Mouse (Mus musculus) neural tube, embryonic 13.5 days (tissue): Measurements from ENCODE around the gene Gm8104. TPM values are rescaled to one million over a fixed set of nuclear protein-coding genes. Genes with fewer than 3 reads are reported as not detected.
"Not testable (repeated sequence)": the region's sequence is repeated elsewhere in the genome, so short reads cannot be mapped to it uniquely, and the experiment has no call there.

Source experiments
- ATAC-seq: fragments of 200-750 bp; cut with Nextera tagmentation; 2 replicates; pipeline ENCODE4 v1.8.0; 2017; ENCODE audit warnings: low read depth, mild to moderate bottlenecking, moderate TSS enrichment, moderate library complexity
- H3K27ac ChIP-seq: fragments of 300-500 bp; sonication (generic); replicated peaks from 2 replicates; pipeline ENCODE4 v1.5.1; 2015; ENCODE audit warnings: moderate library complexity, mild to moderate bottlenecking, inconsistent platforms
- H3K27me3 ChIP-seq: fragments of 300-500 bp; sonication (generic); 2 replicates; pipeline ENCODE4 v1.6.1; 2015; ENCODE audit warnings: mild to moderate bottlenecking, inconsistent platforms
- H3K36me3 ChIP-seq: fragments of 300-500 bp; sonication (generic); 2 replicates; pipeline ENCODE4 v1.6.1; 2015; ENCODE audit warnings: mild to moderate bottlenecking, inconsistent platforms
- H3K4me1 ChIP-seq: fragments of 300-500 bp; sonication (generic); replicated peaks from 2 replicates; pipeline ENCODE4 v1.6.1; 2015; ENCODE audit warnings: inconsistent platforms
- H3K4me2 ChIP-seq: fragments of 300-500 bp; sonication (generic); 2 replicates; pipeline ENCODE4 v1.6.1; 2015; ENCODE audit warnings: inconsistent platforms, mild to moderate bottlenecking, moderate library complexity
- H3K4me3 ChIP-seq: fragments of 300-500 bp; sonication (generic); 2 replicates; pipeline ENCODE4 v1.5.1; 2015; ENCODE audit warnings: mild to moderate bottlenecking, inconsistent platforms
- H3K9ac ChIP-seq: fragments of 300-500 bp; sonication (generic); 2 replicates; pipeline ENCODE4 v1.6.1; 2015; ENCODE audit warnings: moderate library complexity, mild to moderate bottlenecking, inconsistent platforms
- H3K9me3 ChIP-seq: fragments of 300-500 bp; sonication (generic); 2 replicates; pipeline ENCODE4 v1.6.1; 2016; ENCODE audit warnings: inconsistent platforms
- WGBS: fragments of 180-500 bp; shearing (Covaris S2); methylation state at CpG from one replicate; pipeline ENCODE4 v1.1.7; 2015; 5-methylcytosine and 5-hydroxymethylcytosine counted together
- polyA plus RNA-seq: library from polyadenylated mRNA; unstranded; fragments of >200 nt; fragmentation: Nextera tagmentation; extraction: Ambion mirVana; gene quantifications from 2 replicates; pipeline ENCODE4 v1.2.1, GENCODE M21; 2015

Gm8104 gene
- not detected in 2 replicates for polyA plus RNA-seq

DNA sequence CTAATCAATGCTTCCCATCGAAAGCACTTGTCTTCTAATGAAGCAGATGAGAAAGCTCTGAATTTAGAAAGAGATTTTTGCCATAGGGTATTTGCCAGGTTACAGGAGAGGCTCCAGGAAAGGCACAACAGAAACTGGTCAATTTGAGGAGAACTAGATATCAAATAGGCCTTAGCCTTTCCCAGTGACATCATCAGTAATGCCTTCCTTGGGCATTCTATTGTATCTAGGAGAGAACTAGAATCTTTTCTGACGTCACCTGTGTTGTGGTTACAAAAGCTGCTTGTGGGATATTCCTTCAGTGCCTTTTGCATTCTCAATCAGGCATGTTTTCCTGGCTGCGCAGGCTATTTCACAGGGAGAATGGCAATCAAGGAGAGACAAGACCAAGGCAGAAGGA lies at the start of gene Gm8104:
Gene Gm8104 (plus strand): TSS at position 301 of the 400 bp plus-strand sequence.
- H3K36me3 ChIP-seq, H3K27me3 ChIP-seq, H3K9me3 ChIP-seq, H3K9ac ChIP-seq, H3K4me1 ChIP-seq, H3K4me3 ChIP-seq, H3K4me2 ChIP-seq, ATAC-seq, H3K27ac ChIP-seq: not testable (repeated sequence)
- 77% methylated on average over 3 of the region's 3 CpGs for WGBS

DNA sequence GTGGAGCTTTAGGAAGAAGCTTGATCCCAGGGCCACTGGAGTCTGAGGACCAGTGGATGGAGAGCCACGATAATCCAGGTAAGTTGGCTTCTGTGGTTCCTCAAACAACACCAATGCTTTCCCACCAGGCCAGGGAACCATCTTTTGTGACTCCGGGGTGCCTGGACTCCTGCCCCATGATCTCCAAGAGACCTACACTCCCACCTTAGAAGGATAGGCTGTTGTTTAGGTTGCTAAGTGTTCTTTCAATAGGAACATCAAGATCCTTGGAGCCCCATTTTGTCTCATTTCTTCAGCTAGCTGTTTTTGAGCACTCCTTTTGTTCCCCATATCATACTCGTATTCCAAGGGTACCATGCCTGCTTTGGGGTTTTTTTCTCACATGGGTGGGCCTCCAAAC lies 42.3 kb upstream of the Gm8104 start:
- H3K36me3 ChIP-seq, H3K4me1 ChIP-seq, H3K9me3 ChIP-seq, H3K4me3 ChIP-seq, ATAC-seq, H3K27me3 ChIP-seq, H3K27ac ChIP-seq, H3K9ac ChIP-seq, H3K4me2 ChIP-seq: not testable (repeated sequence)
- WGBS = 78% methylated on average over 3 of the region's 3 CpGs

DNA sequence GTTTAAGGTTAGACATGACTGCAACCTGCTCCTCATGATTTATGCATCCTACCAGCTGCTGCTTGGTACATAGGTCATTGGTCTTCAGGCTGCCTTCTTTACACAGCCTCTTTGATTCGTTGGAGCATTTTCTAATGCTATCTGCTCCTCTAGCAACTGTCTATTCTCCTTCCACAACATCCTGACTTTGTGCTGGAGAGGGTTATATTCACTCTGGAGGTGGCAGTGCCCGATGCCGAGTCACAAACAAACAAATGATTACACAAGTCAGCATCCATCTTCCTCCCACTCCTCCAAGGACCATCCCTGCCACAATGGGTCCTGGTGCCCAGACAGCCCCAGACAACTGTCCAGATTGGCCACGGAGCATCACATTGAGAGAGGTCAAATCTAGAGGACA lies 40.2 kb upstream of the Gm8104 start:
- not testable (repeated sequence) for H3K9ac ChIP-seq, H3K27ac ChIP-seq, H3K4me3 ChIP-seq, H3K4me1 ChIP-seq, H3K4me2 ChIP-seq, H3K27me3 ChIP-seq, ATAC-seq, H3K36me3 ChIP-seq, H3K9me3 ChIP-seq
- WGBS = 73% methylated on average over 4 of the region's 4 CpGs

DNA sequence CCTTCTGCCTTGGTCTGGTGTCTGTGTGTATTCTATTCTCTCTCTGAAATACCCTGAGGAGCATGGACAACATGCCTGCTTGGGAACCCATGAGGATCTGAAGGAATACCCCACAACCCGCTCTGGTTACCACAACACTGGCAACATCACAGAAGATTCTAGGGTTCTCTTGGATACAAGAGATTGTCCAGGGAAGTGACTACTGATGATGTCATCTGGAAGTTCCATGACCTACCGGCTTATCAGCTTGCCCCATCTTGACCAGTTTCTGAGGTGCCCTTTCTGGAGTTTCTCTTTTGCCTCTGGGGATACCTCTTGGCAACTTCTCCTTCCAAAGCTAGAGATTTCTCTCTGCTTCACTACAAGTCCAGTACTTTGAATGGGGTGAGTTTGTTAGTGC lies 23.9 kb upstream of the Gm8104 start, which contains the start of gene Gm8094:
Gene Gm8094 (minus strand): TSS at position 101 of the 400 bp plus-strand sequence.
- not testable (repeated sequence) for H3K9me3 ChIP-seq, ATAC-seq, H3K4me3 ChIP-seq, H3K36me3 ChIP-seq, H3K4me1 ChIP-seq, H3K27me3 ChIP-seq, H3K27ac ChIP-seq, H3K4me2 ChIP-seq, H3K9ac ChIP-seq
- 95% methylated on average over 2 of the region's 2 CpGs for WGBS

DNA sequence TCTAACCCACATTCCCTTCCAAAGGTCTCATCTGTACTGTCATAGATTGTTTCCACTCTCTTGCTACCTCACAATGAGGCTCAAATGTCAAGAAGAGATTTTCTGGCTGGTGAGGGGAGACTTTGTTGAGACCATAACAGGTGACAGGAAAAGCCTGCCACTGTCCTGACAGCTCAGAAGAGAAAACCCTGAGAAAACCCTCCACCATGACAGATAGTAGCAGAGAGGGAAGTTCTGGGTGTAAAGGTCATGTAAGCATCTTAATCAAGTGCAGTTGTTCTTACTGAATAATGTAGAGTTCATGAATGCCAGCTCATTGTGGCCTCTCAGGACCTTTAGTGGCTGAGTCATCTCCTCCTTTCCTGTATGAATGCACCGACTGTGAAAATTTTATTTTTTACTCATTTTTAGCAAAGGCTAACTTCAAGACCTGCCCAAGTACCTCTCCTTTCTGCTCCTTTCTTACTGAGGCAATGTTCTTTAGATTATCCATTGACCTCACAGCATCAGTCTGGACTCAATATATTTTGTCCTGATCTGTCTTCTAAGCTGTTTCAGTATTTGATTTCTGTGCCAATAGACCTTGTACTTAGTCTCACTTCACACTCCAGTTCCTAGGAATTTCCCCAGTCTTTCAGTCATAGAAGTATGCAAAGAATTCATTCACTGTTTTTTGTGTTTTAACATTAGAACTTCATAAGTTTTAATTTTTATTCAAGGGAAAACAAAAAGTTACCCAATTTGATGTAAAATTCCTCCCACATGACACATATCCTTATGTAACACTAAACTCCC lies 15.3 kb upstream of the Gm8104 start:
- not testable (repeated sequence) for H3K27ac ChIP-seq, H3K4me2 ChIP-seq, H3K9ac ChIP-seq, H3K36me3 ChIP-seq, H3K9me3 ChIP-seq, ATAC-seq, H3K4me3 ChIP-seq, H3K27me3 ChIP-seq, H3K4me1 ChIP-seq
- 77% methylated on average over 1 of the region's 1 CpGs for WGBS

DNA sequence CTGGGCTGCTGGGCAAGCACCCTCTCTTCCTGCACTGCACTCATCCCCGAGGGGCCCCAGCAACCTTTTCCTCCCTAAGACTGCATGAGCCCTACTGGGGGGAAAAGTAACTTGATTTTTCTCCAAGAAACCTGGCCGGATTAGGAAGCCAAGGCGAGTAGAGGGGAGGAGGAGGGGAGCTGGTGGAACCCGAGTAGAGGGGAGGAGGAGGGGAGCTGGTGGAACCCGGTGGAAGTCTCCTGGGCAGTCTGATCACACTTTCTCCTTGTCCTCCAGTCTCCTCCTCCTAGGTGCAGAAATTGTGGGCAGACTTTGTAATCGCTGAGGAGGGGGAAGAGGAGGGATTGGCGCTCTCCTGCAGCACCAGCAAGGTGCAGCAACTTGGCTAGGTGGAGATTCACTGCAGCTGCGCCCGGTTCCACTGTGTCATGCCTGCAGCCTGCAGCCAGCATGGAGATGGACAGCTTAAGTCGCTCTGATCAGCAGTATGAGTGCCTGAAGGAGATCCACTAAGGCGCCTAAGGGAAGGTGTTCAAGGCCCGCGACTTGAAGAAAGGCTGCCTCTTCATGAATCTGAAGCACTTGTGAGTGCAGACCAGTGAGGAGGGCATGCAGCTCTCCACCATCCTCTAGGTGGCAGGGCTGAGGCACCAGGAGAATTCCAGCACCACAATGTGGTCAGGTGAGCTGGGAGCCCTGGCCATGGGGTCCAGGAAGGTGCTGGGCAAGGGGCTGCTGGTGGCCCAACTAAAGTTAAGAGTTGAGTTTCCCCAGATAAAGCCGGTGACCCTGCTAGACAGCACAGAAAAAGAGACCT lies 11.1 kb upstream of the Gm8104 start:
- WGBS = 52% methylated on average over 1 of the region's 14 CpGs
- not testable (repeated sequence) for ATAC-seq, H3K4me1 ChIP-seq, H3K9me3 ChIP-seq, H3K4me2 ChIP-seq, H3K36me3 ChIP-seq, H3K27ac ChIP-seq, H3K4me3 ChIP-seq, H3K9ac ChIP-seq, H3K27me3 ChIP-seq

DNA sequence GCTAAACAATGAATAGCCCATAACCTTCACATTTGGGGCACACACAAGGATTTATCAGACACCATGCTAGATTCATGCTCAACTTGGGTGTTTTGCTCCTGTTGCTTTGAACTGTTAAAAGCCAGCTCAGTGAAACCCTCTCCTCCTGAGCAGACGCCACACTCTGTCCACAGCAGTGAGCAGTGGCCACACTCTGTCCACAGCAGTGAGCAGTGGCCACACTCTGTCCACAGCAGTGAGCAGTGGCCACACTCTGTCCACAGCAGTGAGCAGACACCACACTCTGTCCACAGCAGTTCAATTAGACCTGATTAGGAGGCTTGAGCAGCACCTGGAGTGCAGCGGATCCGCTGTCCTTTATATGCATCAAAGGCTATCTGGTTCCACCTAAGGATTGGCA lies 19.3 kb downstream of the Gm8104 start:
- H3K9ac ChIP-seq, H3K4me3 ChIP-seq, H3K4me2 ChIP-seq, H3K27ac ChIP-seq, H3K36me3 ChIP-seq, H3K9me3 ChIP-seq, H3K27me3 ChIP-seq, ATAC-seq, H3K4me1 ChIP-seq: not testable (repeated sequence)
- 90% methylated on average over 3 of the region's 3 CpGs for WGBS

DNA sequence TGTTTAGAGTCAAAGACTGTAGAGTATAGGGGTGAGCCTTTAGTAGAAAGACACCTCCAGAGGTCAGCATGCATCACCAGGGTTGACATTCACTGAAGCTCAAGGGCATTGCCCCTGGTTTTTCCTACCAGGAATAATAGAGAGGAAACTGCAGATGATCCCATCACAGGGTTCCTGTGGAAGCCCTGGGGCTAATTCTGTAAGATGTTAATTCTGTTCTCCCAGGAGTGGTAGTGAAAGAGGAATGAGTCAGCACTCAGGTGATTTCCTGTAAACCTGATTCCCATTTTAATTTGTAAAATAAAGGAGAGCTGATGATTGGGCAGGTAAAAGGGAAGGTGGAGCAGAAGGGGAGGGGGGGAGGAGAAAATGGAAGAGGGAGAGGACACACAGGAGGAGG lies 25.9 kb downstream of the Gm8104 start:
- not testable (repeated sequence) for H3K36me3 ChIP-seq, H3K4me2 ChIP-seq, ATAC-seq

More for the DNA sequence above, 25.9 kb downstream of the Gm8104 start:
- H3K4me3 ChIP-seq, H3K9me3 ChIP-seq, H3K27me3 ChIP-seq, H3K27ac ChIP-seq, H3K9ac ChIP-seq, H3K4me1 ChIP-seq: not testable (repeated sequence)

Other genes with a start within 250 kb of the Gm8104 start
- gene Gm21977, start 247.1 kb upstream of the Gm8104 start, polyA plus RNA-seq = not detected in 2 replicates
- gene Gm8082, start 107.0 kb upstream of the Gm8104 start, polyA plus RNA-seq = not detected in 2 replicates
- gene Gm10376, start 85.0 kb upstream of the Gm8104 start, polyA plus RNA-seq = not detected in 2 replicates
- not detected in 2 replicates for gene Gm8094, start 24.0 kb upstream of the Gm8104 start, polyA plus RNA-seq
- not detected in 2 replicates for gene Gm7233, start 79.3 kb downstream of the Gm8104 start, polyA plus RNA-seq
- gene Gm8122, start 134.7 kb downstream of the Gm8104 start, polyA plus RNA-seq = not detected in 2 replicates
- gene Gm8126, start 158.0 kb downstream of the Gm8104 start, polyA plus RNA-seq = not detected in 2 replicates
- gene Gm9732, start 174.4 kb downstream of the Gm8104 start, polyA plus RNA-seq = 0.13 TPM in 1 of 2 replicates, not detected in the other
- gene Gm8127, start 193.2 kb downstream of the Gm8104 start, polyA plus RNA-seq = not detected in 2 replicates
- gene 1700001F09Rik, start 247.2 kb downstream of the Gm8104 start, polyA plus RNA-seq = not detected in 2 replicates